Mouse (Mus musculus): ENCODE measurements around the gene Adk.

- TF ChIP-seq HCFC1 (IDR thresholded peaks at IDR 0.05; ENCODE audit: borderline replicate concordance, insufficient read depth, low read length), result no peak
- TF ChIP-seq CHD2 (IDR thresholded peaks at IDR 0.05; ENCODE audit: low read depth, low read length), result no peak; the same call in 1 of the 2 replicates
These were observed 431.8 kb downstream of the Adk start for GRCm38 (mm10) chr14:21484199-21484598.
